Mouse (Mus musculus): Measurements from ENCODE around the gene Foxa3. TPM values are rescaled to one million over a fixed set of nuclear protein-coding genes. Genes with fewer than 3 reads are reported as not detected.

Gene Foxa3
- polyA plus RNA-seq, 1 experiment from 2014 or later = 1.3 TPM

DNA sequence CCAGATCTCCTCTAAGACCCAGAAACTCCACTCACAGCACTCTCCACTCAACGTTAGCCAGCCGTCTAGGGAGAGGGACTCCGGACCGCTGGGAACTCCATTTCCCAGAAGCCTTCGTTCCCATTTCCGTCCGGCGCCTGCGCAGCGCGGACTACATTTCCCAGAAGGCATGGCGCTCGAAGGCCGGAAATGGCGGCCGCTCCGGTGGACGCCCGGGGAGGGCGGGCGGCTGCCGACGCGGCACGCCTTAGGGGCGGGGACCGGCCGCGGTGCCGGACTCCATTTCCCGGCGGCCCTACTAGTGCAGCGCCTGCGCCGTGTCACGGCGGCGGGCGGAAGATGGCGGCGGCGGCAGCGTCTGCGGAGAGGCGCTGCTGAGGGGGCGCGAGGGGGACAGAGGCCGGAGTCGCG is 763 bp upstream of the Foxa3 start, which contains the start of gene Sympk:
Sympk (plus strand) TSS at position 282 of the 411 bp plus-strand sequence.
- H3K9ac ChIP-seq = peak within 1 kb of the TSS; percentile 94
- no peaks in the 10 kb centered on the region for H3K9me3 ChIP-seq (replicated peaks)
- H3K27me3 ChIP-seq = peaks cover 40% of the 10 kb centered on the region
- WGBS = under 1% methylated on average over 45 of the region's 50 CpGs
- peaks cover 34% of the 10 kb centered on the region for H3K4me1 ChIP-seq
- ATAC-seq (replicated peaks; ENCODE audit: low FRiP score) = peak; percentile 94
- H3K27ac ChIP-seq = peak within 1 kb of the TSS; percentile 60
- H3K4me2 ChIP-seq = peak within 1 kb of the TSS; percentile 81
- peaks cover 8% of the 10 kb centered on the region for H3K36me3 ChIP-seq
- peak within 1 kb of the TSS; percentile 96 for H3K4me3 ChIP-seq (replicated peaks)

- H3K9ac ChIP-seq = no peak overlapping the region
- no peak overlapping the region for H3K27ac ChIP-seq
- ATAC-seq (replicated peaks; ENCODE audit: low FRiP score) = no peak
- H3K4me3 ChIP-seq (replicated peaks) = no peak overlapping the region
- H3K36me3 ChIP-seq = no peaks in the 10 kb centered on the region
- no peak overlapping the region for H3K4me2 ChIP-seq
- 52% methylated on average over 18 of the region's 18 CpGs for WGBS
- no peaks in the 10 kb centered on the region for H3K9me3 ChIP-seq (replicated peaks)
- peaks cover 40% of the 10 kb centered on the region for H3K27me3 ChIP-seq
- peaks cover 34% of the 10 kb centered on the region for H3K4me1 ChIP-seq
Observed at GRCm38 (mm10) chr7:19022189-19022958, 964 bp downstream of the Foxa3 start.

- H3K36me3 ChIP-seq = no peaks in the 10 kb centered on the region
- 14% methylated on average over 8 of the region's 8 CpGs for WGBS
- H3K9me3 ChIP-seq (replicated peaks) = no peaks in the 10 kb centered on the region
- peaks cover 40% of the 10 kb centered on the region for H3K27me3 ChIP-seq
- ATAC-seq (replicated peaks; ENCODE audit: low FRiP score) = no peak
- H3K27ac ChIP-seq = no peak overlapping the region
- H3K4me1 ChIP-seq = peaks cover 27% of the 10 kb centered on the region
- H3K4me3 ChIP-seq (replicated peaks) = no peak overlapping the region
- no peak overlapping the region for H3K4me2 ChIP-seq
- H3K9ac ChIP-seq = no peak overlapping the region
Observed at GRCm38 (mm10) chr7:19021048-19021447, 2.3 kb downstream of the Foxa3 start.

- no peak for ATAC-seq (replicated peaks; ENCODE audit: low FRiP score)
- no peak overlapping the region for H3K4me3 ChIP-seq (replicated peaks)
- no peaks in the 10 kb centered on the region for H3K9me3 ChIP-seq (replicated peaks)
- 84% methylated on average over 7 of the region's 7 CpGs for WGBS
- H3K9ac ChIP-seq = no peak overlapping the region
- H3K4me1 ChIP-seq = peaks cover 6% of the 10 kb centered on the region
- H3K27me3 ChIP-seq = peaks cover 30% of the 10 kb centered on the region
- H3K4me2 ChIP-seq = no peak overlapping the region
- no peaks in the 10 kb centered on the region for H3K36me3 ChIP-seq
- no peak overlapping the region for H3K27ac ChIP-seq
Observed at GRCm38 (mm10) chr7:19017909-19018308, 5.4 kb downstream of the Foxa3 start.

DNA sequence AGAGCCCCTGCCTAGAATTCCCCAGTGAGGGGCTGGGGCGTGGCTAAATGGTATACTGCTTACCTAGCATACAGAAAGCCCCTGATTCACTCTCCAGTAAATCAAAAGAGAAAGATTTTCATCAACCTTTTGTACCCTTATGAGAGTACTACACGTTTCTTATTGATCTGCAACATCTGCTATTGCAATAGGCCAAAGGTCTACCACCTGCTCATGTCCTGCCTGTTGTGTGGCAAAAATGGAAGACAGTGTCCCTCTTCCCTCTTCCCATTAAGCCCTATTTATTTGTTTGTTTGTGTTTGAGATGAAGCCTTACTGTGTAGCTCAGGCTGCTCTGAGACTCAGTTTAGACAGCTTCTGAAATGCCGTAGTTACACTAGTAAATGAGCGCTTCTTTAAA is 7.3 kb downstream of the Foxa3 start:
- no peak overlapping the region for H3K4me3 ChIP-seq (replicated peaks)
- ATAC-seq (replicated peaks; ENCODE audit: low FRiP score) = no peak
- H3K9me3 ChIP-seq (replicated peaks) = no peaks in the 10 kb centered on the region
- WGBS = 88% methylated on average over 4 of the region's 4 CpGs
- no peak overlapping the region for H3K27ac ChIP-seq
- H3K4me1 ChIP-seq = peaks cover 20% of the 10 kb centered on the region
- no peaks in the 10 kb centered on the region for H3K36me3 ChIP-seq
- H3K9ac ChIP-seq = no peak overlapping the region
- H3K4me2 ChIP-seq = no peak overlapping the region
- H3K27me3 ChIP-seq = peaks cover 11% of the 10 kb centered on the region

DNA sequence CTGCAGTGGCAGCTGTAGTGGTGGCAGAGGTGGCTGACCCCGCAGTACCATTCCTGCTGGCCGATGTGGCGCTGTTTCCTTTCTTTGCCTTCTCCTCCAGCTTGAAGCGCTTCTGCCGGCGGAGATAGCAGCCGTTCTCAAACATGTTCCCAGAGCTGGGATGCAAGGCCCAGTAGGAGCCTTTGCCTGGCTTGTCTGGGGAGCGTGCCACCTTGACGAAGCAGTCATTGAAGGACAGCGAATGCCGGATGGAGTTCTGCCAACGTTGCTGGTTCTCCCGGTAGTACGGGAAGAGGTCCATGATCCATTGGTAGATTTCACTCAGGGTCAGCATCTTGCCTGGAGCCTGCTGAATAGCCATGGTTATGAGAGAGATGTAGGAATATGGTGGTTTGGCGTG is 8.9 kb downstream of the Foxa3 start:
- Histone ChIP-seq H3K27ac (no peak overlapping the region), H3K36me3 (no peaks in the 10 kb centered on the region), H3K4me3 (replicated peaks) (no peak overlapping the region), H3K9ac (no peak overlapping the region), H3K9me3 (replicated peaks) (no peaks in the 10 kb centered on the region), H3K4me2 (no peak overlapping the region), H3K27me3 (no peaks in the 10 kb centered on the region), H3K4me1 (peaks cover 17% of the 10 kb centered on the region)
- ATAC-seq (replicated peaks; ENCODE audit: low FRiP score) = no peak
- WGBS = 72% methylated on average over 15 of the region's 15 CpGs

DNA sequence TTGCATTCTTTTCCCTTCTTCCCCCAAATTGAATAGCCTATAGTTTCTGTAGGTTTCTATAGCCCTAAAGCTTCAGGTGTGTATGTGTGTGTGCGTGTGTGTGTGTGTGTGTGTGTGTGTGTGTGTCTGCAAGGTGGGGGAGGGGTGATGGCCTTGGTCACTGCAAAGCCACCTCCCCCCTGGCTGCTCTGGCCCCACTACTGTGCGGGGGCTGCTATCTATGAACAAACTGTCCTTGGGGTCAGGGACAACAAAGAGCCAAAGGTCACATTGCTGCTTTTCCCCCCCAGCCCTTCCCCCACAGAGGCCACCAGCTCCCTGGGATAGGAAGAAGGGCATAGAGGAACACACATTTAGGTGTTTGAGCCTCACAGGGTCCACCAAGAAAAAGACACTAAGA is 10.5 kb downstream of the Foxa3 start:
- H3K9ac ChIP-seq = no peak overlapping the region
- no peaks in the 10 kb centered on the region for H3K36me3 ChIP-seq
- peaks cover 23% of the 10 kb centered on the region for H3K4me1 ChIP-seq
- no peak overlapping the region for H3K4me3 ChIP-seq (replicated peaks)
- H3K9me3 ChIP-seq (replicated peaks) = no peaks in the 10 kb centered on the region
- H3K4me2 ChIP-seq = peak overlapping the region; percentile 75; the same call in 1 of the 2 replicates
- 42% methylated on average over 2 of the region's 2 CpGs for WGBS
- H3K27ac ChIP-seq = no peak overlapping the region; the same call in 1 of the 2 replicates
- no peaks in the 10 kb centered on the region for H3K27me3 ChIP-seq
- ATAC-seq (replicated peaks; ENCODE audit: low FRiP score) = no peak

- H3K4me3 ChIP-seq (replicated peaks) = peak overlapping the region; percentile 44
- H3K4me2 ChIP-seq = peak overlapping the region; percentile 75
- peak overlapping the region; percentile 81 for H3K27ac ChIP-seq
- H3K36me3 ChIP-seq = peaks cover 6% of the 10 kb centered on the region; the same call in 1 of the 2 replicates
- 3% methylated on average over 31 of the region's 31 CpGs for WGBS
- no peaks in the 10 kb centered on the region for H3K27me3 ChIP-seq
- peak; percentile 31; the same call in 1 of the 2 replicates for ATAC-seq (replicated peaks; ENCODE audit: low FRiP score)
- peak overlapping the region; percentile 53 for H3K9ac ChIP-seq
- H3K9me3 ChIP-seq (replicated peaks) = no peaks in the 10 kb centered on the region
- peaks cover 30% of the 10 kb centered on the region for H3K4me1 ChIP-seq
Observed at GRCm38 (mm10) chr7:19012025-19012621, 11.2 kb downstream of the Foxa3 start.

DNA sequence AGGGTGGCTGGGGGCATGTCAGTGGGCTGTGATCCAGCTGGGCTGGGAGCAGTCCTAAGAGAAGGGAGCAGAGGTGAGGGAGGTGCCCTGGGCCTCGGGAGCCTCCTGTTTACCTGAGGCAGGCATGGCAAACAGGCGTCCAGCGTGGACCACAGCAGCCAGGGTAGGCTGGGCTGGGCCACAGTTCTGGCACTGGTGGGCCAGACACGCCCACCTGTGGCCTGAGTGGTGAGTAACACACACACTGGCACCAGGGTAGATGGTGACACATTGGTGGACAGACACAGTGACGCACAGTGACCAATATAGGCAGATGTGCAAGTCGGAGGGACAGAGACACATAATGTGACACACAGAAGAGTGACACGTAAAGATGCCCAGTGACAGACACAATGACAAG is 12.8 kb downstream of the Foxa3 start:
- ATAC-seq (replicated peaks; ENCODE audit: low FRiP score) = no peak
- H3K27me3 ChIP-seq = no peaks in the 10 kb centered on the region
- 78% methylated on average over 7 of the region's 7 CpGs for WGBS
- H3K4me2 ChIP-seq = no peak overlapping the region
- no peaks in the 10 kb centered on the region for H3K9me3 ChIP-seq (replicated peaks)
- H3K4me3 ChIP-seq (replicated peaks) = no peak overlapping the region
- peaks cover 46% of the 10 kb centered on the region for H3K4me1 ChIP-seq
- peaks cover 20% of the 10 kb centered on the region for H3K36me3 ChIP-seq
- H3K9ac ChIP-seq = no peak overlapping the region
- H3K27ac ChIP-seq = no peak overlapping the region

DNA sequence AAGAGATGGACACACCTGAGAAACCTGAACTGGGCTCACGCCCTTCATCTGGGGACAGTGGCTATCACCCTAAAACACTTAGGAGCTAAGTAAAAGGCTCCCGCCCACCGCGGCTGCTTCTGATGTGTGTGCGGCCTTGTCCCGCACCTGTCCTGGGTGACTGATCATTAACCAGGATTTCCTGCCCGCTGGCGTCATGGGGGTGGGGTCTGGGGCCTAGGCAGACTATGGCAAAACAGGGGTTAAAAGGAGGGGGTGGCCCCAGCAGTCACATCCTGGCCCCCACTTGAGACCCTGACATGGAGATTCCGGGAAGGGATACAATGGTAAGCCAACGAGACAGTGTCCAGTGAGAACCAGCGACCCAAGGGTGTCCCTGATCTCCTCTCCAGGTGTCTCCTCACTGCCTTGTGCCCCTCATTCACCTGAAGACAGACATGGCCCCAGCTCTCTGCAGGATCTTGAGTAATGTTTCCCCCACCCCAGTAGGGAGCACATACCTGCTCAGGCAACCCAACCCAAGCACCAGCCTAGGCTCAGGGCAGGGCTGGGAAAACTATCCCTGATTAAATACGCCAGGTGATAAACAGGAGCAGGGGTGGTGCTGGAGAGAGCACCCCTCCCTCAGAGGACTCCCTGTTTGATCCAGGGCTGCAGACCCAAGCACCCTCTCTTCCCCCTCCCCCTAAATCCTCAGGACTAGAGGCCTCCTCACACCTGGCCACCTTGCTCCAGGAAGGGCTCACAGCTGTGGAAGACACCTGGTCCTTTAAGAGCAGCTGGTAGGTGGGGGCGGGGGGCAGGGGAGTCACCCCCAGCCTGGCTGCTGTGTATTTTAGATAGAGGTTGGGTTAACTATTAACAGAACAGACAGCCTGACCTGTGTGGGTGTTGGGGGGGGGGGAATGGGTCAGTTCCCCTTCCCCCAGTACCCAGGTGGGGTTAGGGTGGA is 16.0 kb downstream of the Foxa3 start:
- 0 out of 2 replicates have a peak overlapping the region, but pooled peaks have one; percentile 24 for H3K9ac ChIP-seq
- no peak for ATAC-seq (replicated peaks; ENCODE audit: low FRiP score)
- peak overlapping the region; percentile 90 for H3K4me2 ChIP-seq
- H3K4me3 ChIP-seq (replicated peaks) = 0 out of 2 replicates have a peak overlapping the region, but pooled peaks have one; percentile 88
- 56% methylated on average over 13 of the region's 13 CpGs for WGBS
- H3K27me3 ChIP-seq = no peaks in the 10 kb centered on the region
- H3K36me3 ChIP-seq = peaks cover 26% of the 10 kb centered on the region
- H3K27ac ChIP-seq = peak overlapping the region; percentile 65
- no peaks in the 10 kb centered on the region for H3K9me3 ChIP-seq (replicated peaks)
- peaks cover 58% of the 10 kb centered on the region for H3K4me1 ChIP-seq

- Histone ChIP-seq H3K4me2 (peak overlapping the region; percentile 90), H3K9me3 (replicated peaks) (no peaks in the 10 kb centered on the region), H3K27ac (peak overlapping the region; percentile 65), H3K4me3 (replicated peaks) (peak overlapping the region; percentile 88; the same call in 1 of the 2 replicates), H3K36me3 (peaks cover 26% of the 10 kb centered on the region), H3K27me3 (no peaks in the 10 kb centered on the region), H3K9ac (no peak overlapping the region), H3K4me1 (peaks cover 58% of the 10 kb centered on the region)
- no peak; the same call in 1 of the 2 replicates for ATAC-seq (replicated peaks; ENCODE audit: low FRiP score)
- WGBS = 9% methylated on average over 12 of the region's 12 CpGs
Observed at GRCm38 (mm10) chr7:19006476-19006875, 16.9 kb downstream of the Foxa3 start.
